Mouse (Mus musculus) kidney, adult 2 months (tissue): ENCODE measurements around the gene Stip1. TPM values are rescaled to one million over a fixed set of nuclear protein-coding genes. Genes with fewer than 3 reads are reported as not detected.
"Not testable (repeated sequence)": the region's sequence is repeated elsewhere in the genome, so short reads cannot be mapped to it uniquely, and the experiment has no call there.

Source experiments
- DNase-seq: peaks from one replicate; pipeline ENCODE4 v3.0.0; 2021
- H3K27ac ChIP-seq: fragments of 200-500 bp; 2 replicates; pipeline ENCODE4 v1.5.1; 2012; ENCODE audit warnings: low read depth, low read length, control low read depth, inconsistent platforms; ENCODE audit not compliant: insufficient read depth
- H3K27me3 ChIP-seq: fragments of 200-500 bp; replicated peaks from 2 replicates; pipeline ENCODE4 v1.6.1; 2012; ENCODE audit warnings: mild to moderate bottlenecking, moderate library complexity, low read length, inconsistent platforms; ENCODE audit not compliant: control insufficient read depth, insufficient read depth
- H3K36me3 ChIP-seq: fragments of 200-500 bp; 2 replicates; pipeline ENCODE4 v1.6.1; 2012; ENCODE audit warnings: mild to moderate bottlenecking, moderate library complexity, low read length, inconsistent platforms; ENCODE audit not compliant: control insufficient read depth, insufficient read depth
- H3K4me1 ChIP-seq: fragments of 200-500 bp; 2 replicates; pipeline ENCODE4 v1.6.1; 2011; ENCODE audit warnings: low read length; ENCODE audit not compliant: control insufficient read depth, insufficient read depth
- H3K4me3 ChIP-seq: fragments of 200-500 bp; 2 replicates; pipeline ENCODE4 v1.5.1; 2011; ENCODE audit warnings: mild to moderate bottlenecking, low read depth, low read length, control low read depth; ENCODE audit not compliant: insufficient read depth
- CTCF ChIP-seq: fragments of 200-500 bp; conservative IDR thresholded peaks from 2 replicates; pipeline ENCODE4 v1.5.1; 2011; ENCODE audit warnings: low read depth, mild to moderate bottlenecking, control low read depth, low read length, moderate library complexity, mixed read lengths; ENCODE audit not compliant: insufficient read depth, insufficient read length
- POLR2A ChIP-seq: fragments of 200-500 bp; IDR thresholded peaks from one replicate; pipeline ENCODE4 v1.6.1; 2011; ENCODE audit warnings: low read depth, low read length, control low read depth
- WGBS: fragments of 180-500 bp; shearing (Covaris S2); methylation state at CpG from one replicate; pipeline ENCODE4 v1.1.7; 2018; 5-methylcytosine and 5-hydroxymethylcytosine counted together
- polyA plus RNA-seq: library from polyadenylated mRNA; depleted of rRNA; stranded (reverse); fragments of >200 nt; gene quantifications from 2 replicates; pipeline ENCODE4 v1.2.3, GENCODE M21; 2012

Stip1 gene
- polyA plus RNA-seq, 1 experiment: 51.4 TPM

DNA sequence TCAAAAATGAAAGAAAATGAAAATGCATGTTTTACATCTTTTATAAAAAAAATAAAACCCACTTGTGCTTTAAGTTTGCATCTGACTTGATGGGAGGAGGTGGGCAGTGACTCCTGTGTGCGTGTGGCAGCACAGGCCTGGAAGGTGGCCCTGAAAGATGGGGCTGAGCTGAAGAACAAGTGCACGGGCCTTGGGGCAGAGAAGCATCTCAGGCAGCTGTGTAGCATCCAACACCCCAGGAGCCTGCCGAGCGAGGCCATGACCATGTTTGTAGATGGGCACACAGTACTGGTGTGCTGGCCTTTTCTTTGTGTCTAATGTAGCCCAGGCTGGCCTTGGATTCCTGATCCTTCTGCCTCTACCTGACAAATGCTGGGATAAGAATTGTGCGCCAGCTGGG is 22.3 kb upstream of the Stip1 start:
- TF ChIP-seq CTCF (no peak), POLR2A (no peak)
- H3K27me3 ChIP-seq: no peaks in the 10 kb centered on the region
- DNase-seq: no peak
- 94% methylated on average over 5 of the region's 5 CpGs for WGBS
- H3K36me3 ChIP-seq: no peaks in the 10 kb centered on the region
- no peak overlapping the region for H3K4me3 ChIP-seq
- no peak overlapping the region for H3K27ac ChIP-seq
- H3K4me1 ChIP-seq: peaks cover 7% of the 10 kb centered on the region; the same call in 1 of the 2 replicates

- no peak for DNase-seq
- 76% methylated on average over 6 of the region's 6 CpGs for WGBS
These were observed 18.8 kb upstream of the Stip1 start for GRCm38 (mm10) chr19:7058541-7058940.

GRCm38 (mm10) chr19:7057722-7058207 is 18.0 kb upstream of the Stip1 start:
- peaks cover 9% of the 10 kb centered on the region for H3K4me1 ChIP-seq
- peak overlapping the region; percentile 52 for H3K4me3 ChIP-seq
- peak overlapping the region; percentile 81 for H3K27ac ChIP-seq
- TF ChIP-seq POLR2A: peak; percentile 88
- peak; percentile 48 for TF ChIP-seq CTCF
- H3K27me3 ChIP-seq: no peaks in the 10 kb centered on the region
- peak; percentile 95 for DNase-seq
- WGBS: 3% methylated on average over 15 of the region's 15 CpGs
- H3K36me3 ChIP-seq: no peaks in the 10 kb centered on the region

More at GRCm38 (mm10) chr19:7058541-7058940, 18.8 kb upstream of the Stip1 start:
- Histone ChIP-seq H3K36me3 (no peaks in the 10 kb centered on the region), H3K27ac (no peak overlapping the region), H3K4me1 (peaks cover 9% of the 10 kb centered on the region), H3K4me3 (no peak overlapping the region), H3K27me3 (no peaks in the 10 kb centered on the region)
- TF ChIP-seq POLR2A (no peak), CTCF (no peak)

- Histone ChIP-seq H3K4me1 (peaks cover 9% of the 10 kb centered on the region), H3K27me3 (no peaks in the 10 kb centered on the region), H3K36me3 (no peaks in the 10 kb centered on the region), H3K27ac (peak overlapping the region; percentile 81), H3K4me3 (peak overlapping the region; percentile 52)
- WGBS: 1% methylated on average over 16 of the region's 16 CpGs
- TF ChIP-seq POLR2A (no peak), CTCF (no peak)
- DNase-seq: no peak
These were observed 17.5 kb upstream of the Stip1 start for GRCm38 (mm10) chr19:7057126-7057721.

DNA sequence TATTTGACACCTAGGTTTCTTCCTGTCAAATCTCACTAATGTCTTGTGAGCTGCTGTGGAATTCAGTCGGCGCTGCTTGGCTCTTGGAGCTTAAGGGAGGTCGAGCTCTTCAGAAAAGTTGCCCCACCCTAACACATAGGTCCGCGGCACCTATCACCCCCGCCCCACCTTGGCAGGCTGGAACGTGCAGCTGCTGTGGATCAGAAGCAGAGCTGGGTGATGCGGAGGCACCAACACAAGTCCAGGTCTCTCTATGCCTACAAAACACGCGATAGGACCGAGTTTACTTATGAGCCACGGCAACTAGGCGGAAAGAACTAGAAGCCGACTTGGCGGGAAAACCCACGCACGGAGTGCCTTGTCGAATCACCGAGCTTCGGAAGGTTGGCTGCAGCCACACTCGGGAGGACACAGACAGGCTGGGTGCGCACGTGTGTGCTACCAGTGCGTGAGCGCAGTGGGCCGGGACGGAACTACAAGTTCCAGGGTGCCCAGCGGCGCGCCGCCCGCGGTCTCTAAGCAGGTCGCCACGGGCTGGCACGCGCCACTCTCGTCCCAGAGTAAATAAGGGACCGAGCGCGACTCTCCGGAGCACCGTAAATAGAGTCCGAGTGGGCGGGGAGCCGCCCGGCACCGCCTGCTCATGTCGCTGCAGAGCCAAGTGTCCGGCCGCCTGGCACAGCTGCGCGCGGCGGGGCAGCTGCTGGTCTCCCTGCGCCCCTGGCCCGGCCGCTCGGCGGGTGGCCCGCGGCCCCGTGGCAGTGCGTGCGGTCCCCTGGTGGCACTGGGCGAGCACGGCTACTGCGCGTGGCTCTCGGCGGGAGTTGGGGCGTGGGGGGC is 16.7 kb upstream of the Stip1 start, which contains the start of gene Macrod1:
Gene Macrod1 (plus strand): TSS at position 563 of the 840 bp plus-strand sequence.
- DNase-seq: peak; percentile 91
- Histone ChIP-seq H3K36me3 (no peaks in the 10 kb centered on the region), H3K4me3 (peak within 1 kb of the TSS; percentile 52), H3K27me3 (no peaks in the 10 kb centered on the region), H3K27ac (peak within 1 kb of the TSS; percentile 81), H3K4me1 (peaks cover 9% of the 10 kb centered on the region)
- TF ChIP-seq POLR2A (no peak), CTCF (no peak)
- WGBS: under 1% methylated on average over 72 of the region's 72 CpGs

- TF ChIP-seq POLR2A (no peak), CTCF (0 out of 2 replicates have a peak, but pooled peaks have one; percentile 13)
- no peaks in the 10 kb centered on the region for H3K36me3 ChIP-seq
- 48% methylated on average over 3 of the region's 3 CpGs for WGBS
- no peak overlapping the region for H3K27ac ChIP-seq
- H3K4me3 ChIP-seq: no peak overlapping the region
- H3K27me3 ChIP-seq: no peaks in the 10 kb centered on the region
- peaks cover 9% of the 10 kb centered on the region for H3K4me1 ChIP-seq
- DNase-seq: no peak
These were observed 15.4 kb upstream of the Stip1 start for GRCm38 (mm10) chr19:7055173-7055572.

GRCm38 (mm10) chr19:7054772-7055171 is 15.0 kb upstream of the Stip1 start:
- no peak for TF ChIP-seq POLR2A
- TF ChIP-seq CTCF: no peak
- 45% methylated on average over 10 of the region's 10 CpGs for WGBS
- Histone ChIP-seq H3K4me3 (no peak overlapping the region), H3K36me3 (no peaks in the 10 kb centered on the region), H3K4me1 (peaks cover 9% of the 10 kb centered on the region), H3K27me3 (no peaks in the 10 kb centered on the region), H3K27ac (no peak overlapping the region)
- peak; percentile 63 for DNase-seq

GRCm38 (mm10) chr19:7053382-7053781 is 13.6 kb upstream of the Stip1 start:
- 87% methylated on average over 4 of the region's 4 CpGs for WGBS
- H3K4me3 ChIP-seq, DNase-seq, H3K27ac ChIP-seq, H3K36me3 ChIP-seq, H3K4me1 ChIP-seq, H3K27me3 ChIP-seq: not testable (repeated sequence)
